Mouse (Mus musculus) fibroblast of lung, adult 2 months (primary cell): ENCODE data around the gene Zfp52.

Experiments
- DNase-seq: peaks from one replicate; pipeline ENCODE4 v3.0.0-alpha.2; 2011; ENCODE audit warnings: low read depth

Zfp52 gene

GRCm38 (mm10) chr17:21566220-21566619 is 30.9 kb downstream of the Zfp52 start:
- DNase-seq: peak; percentile 87

- DNase-seq: peak; percentile 93
Observed at GRCm38 (mm10) chr17:21566728-21567349, 31.5 kb downstream of the Zfp52 start, which contains the start of gene Zfp948. TSS of gene Zfp948 (plus strand) at chr17:21567008.

- no peak for DNase-seq
Observed at GRCm38 (mm10) chr17:21567696-21568095, 32.4 kb downstream of the Zfp52 start.

GRCm38 (mm10) chr17:21579080-21579479 is 43.7 kb downstream of the Zfp52 start:
- no peak for DNase-seq

GRCm38 (mm10) chr17:21579493-21580175 is 44.3 kb downstream of the Zfp52 start:
- DNase-seq: peak; percentile 43

- DNase-seq: no peak
Observed at GRCm38 (mm10) chr17:21585521-21585920, 50.2 kb downstream of the Zfp52 start.
